Mouse (Mus musculus) megakaryocyte, embryonic 14.5 days (primary cell): ENCODE measurements around the gene Doc2g. TPM values are rescaled to one million over a fixed set of nuclear protein-coding genes. Genes with fewer than 3 reads are reported as not detected.
"Not testable (repeated sequence)": the region's sequence is repeated elsewhere in the genome, so short reads cannot be mapped to it uniquely, and the experiment has no call there.

ENCODE experiments used
- H3K27me3 ChIP-seq: replicated peaks from 2 replicates; pipeline ENCODE3; 2012; ENCODE audit warnings: inconsistent platforms
- H3K36me3 ChIP-seq: replicated peaks from 2 replicates; pipeline ENCODE3; 2012; ENCODE audit warnings: low read length, inconsistent platforms, mixed read lengths
- H3K4me1 ChIP-seq: 2 replicates; pipeline ENCODE4 v1.6.1; 2012; ENCODE audit warnings: inconsistent platforms
- H3K4me3 ChIP-seq: replicated peaks from 2 replicates; pipeline ENCODE3; 2012; ENCODE audit warnings: moderate library complexity, mild to moderate bottlenecking, inconsistent platforms
- H3K9me3 ChIP-seq: 2 replicates; pipeline ENCODE4 v1.6.1; 2012; ENCODE audit warnings: inconsistent platforms
- FLI1 ChIP-seq: IDR thresholded peaks from 2 replicates; pipeline ENCODE4 v1.6.1; 2012; ENCODE audit warnings: low read length, inconsistent platforms, mixed read lengths
- GATA1 ChIP-seq: IDR thresholded peaks from 3 replicates; pipeline ENCODE4 v1.6.1; 2012; ENCODE audit warnings: mixed read lengths, low read length, inconsistent platforms, borderline replicate concordance
- polyA plus RNA-seq: library from polyadenylated mRNA; stranded (reverse); fragments of >175 nt; gene quantifications from 2 replicates; pipeline ENCODE4 v1.2.3, GENCODE M21; 2012; ENCODE audit warnings: low replicate concordance; ENCODE audit not compliant: insufficient read depth

The Doc2g gene
- polyA plus RNA-seq, 1 experiment: 2.7 TPM

- Histone ChIP-seq H3K27me3 (no peaks in the 10 kb centered on the region), H3K4me1 (peaks cover 47% of the 10 kb centered on the region), H3K9me3 (peaks cover 9% of the 10 kb centered on the region; the same call in 1 of the 2 replicates), H3K4me3 (no peak overlapping the region), H3K36me3 (peaks cover 19% of the 10 kb centered on the region)
- TF ChIP-seq GATA1 (no peak), FLI1 (no peak)
These were observed 30.2 kb downstream of the Doc2g start for GRCm38 (mm10) chr19:4033298-4033697.

- Histone ChIP-seq H3K9me3 (0 out of 2 replicates have a peak, but pooled peaks cover 8% of the 10 kb centered on the region), H3K36me3 (peaks cover 19% of the 10 kb centered on the region), H3K4me1 (peaks cover 49% of the 10 kb centered on the region), H3K27me3 (no peaks in the 10 kb centered on the region), H3K4me3 (no peak overlapping the region)
- TF ChIP-seq GATA1: no peak
- TF ChIP-seq FLI1: no peak
These were observed 30.6 kb downstream of the Doc2g start for GRCm38 (mm10) chr19:4033742-4034141.

GRCm38 (mm10) chr19:4036327-4037045, 33.4 kb downstream of the Doc2g start:
- Histone ChIP-seq H3K9me3 (no peaks in the 10 kb centered on the region), H3K4me1 (peaks cover 60% of the 10 kb centered on the region), H3K36me3 (peaks cover 21% of the 10 kb centered on the region), H3K27me3 (no peaks in the 10 kb centered on the region), H3K4me3 (peak overlapping the region; percentile 83)
- TF ChIP-seq GATA1 (no peak), FLI1 (no peak)

- H3K36me3 ChIP-seq: peaks cover 21% of the 10 kb centered on the region
- H3K4me1 ChIP-seq: peaks cover 68% of the 10 kb centered on the region
- H3K4me3 ChIP-seq: peak overlapping the region; percentile 93
- H3K27me3 ChIP-seq, H3K9me3 ChIP-seq: not testable (repeated sequence)
These were observed 34.2 kb downstream of the Doc2g start for GRCm38 (mm10) chr19:4037154-4037787.

GRCm38 (mm10) chr19:4037788-4038232, 34.7 kb downstream of the Doc2g start, which contains the start of gene Gstp1:
TSS of gene Gstp1 (minus strand) at chr19:4037985.
- Histone ChIP-seq H3K36me3 (peaks cover 21% of the 10 kb centered on the region), H3K4me3 (peak within 1 kb of the TSS; percentile 93), H3K9me3 (no peaks in the 10 kb centered on the region), H3K4me1 (peaks cover 65% of the 10 kb centered on the region), H3K27me3 (no peaks in the 10 kb centered on the region)
- 0 out of 2 replicates have a peak, but pooled peaks have one; percentile 7 for TF ChIP-seq FLI1
- no peak for TF ChIP-seq GATA1

- H3K4me3 ChIP-seq, H3K9me3 ChIP-seq, H3K27me3 ChIP-seq: not testable (repeated sequence)
- peaks cover 70% of the 10 kb centered on the region for H3K4me1 ChIP-seq
- H3K36me3 ChIP-seq: peaks cover 10% of the 10 kb centered on the region
These were observed 37.8 kb downstream of the Doc2g start for GRCm38 (mm10) chr19:4040941-4041340.

GRCm38 (mm10) chr19:4041500-4041899, 38.4 kb downstream of the Doc2g start:
- not testable (repeated sequence) for H3K4me3 ChIP-seq, H3K36me3 ChIP-seq, H3K9me3 ChIP-seq, H3K27me3 ChIP-seq
- peaks cover 70% of the 10 kb centered on the region for H3K4me1 ChIP-seq

- Histone ChIP-seq H3K4me1 (peaks cover 71% of the 10 kb centered on the region), H3K4me3 (no peak overlapping the region), H3K9me3 (no peaks in the 10 kb centered on the region)
These were observed 39.0 kb downstream of the Doc2g start for GRCm38 (mm10) chr19:4042124-4042523.

GRCm38 (mm10) chr19:4044109-4044508, 41.0 kb downstream of the Doc2g start:
- not testable (repeated sequence) for H3K9me3 ChIP-seq, H3K27me3 ChIP-seq

More at GRCm38 (mm10) chr19:4042124-4042523, 39.0 kb downstream of the Doc2g start:
- TF ChIP-seq FLI1 (no peak), GATA1 (no peak)
- Histone ChIP-seq H3K36me3 (peaks cover 2% of the 10 kb centered on the region), H3K27me3 (no peaks in the 10 kb centered on the region)

GRCm38 (mm10) chr19:4045966-4046865, 43.1 kb downstream of the Doc2g start, which contains the start of gene Gstp2:
TSS of gene Gstp2 (minus strand) at chr19:4046023.
- Histone ChIP-seq H3K27me3 (peaks cover 4% of the 10 kb centered on the region), H3K36me3 (no peaks in the 10 kb centered on the region), H3K4me1 (peaks cover 57% of the 10 kb centered on the region), H3K4me3 (peak within 1 kb of the TSS; percentile 56), H3K9me3 (peaks cover 3% of the 10 kb centered on the region; the same call in 1 of the 2 replicates)
- no peak for TF ChIP-seq GATA1
- no peak for TF ChIP-seq FLI1

More at GRCm38 (mm10) chr19:4044109-4044508, 41.0 kb downstream of the Doc2g start:
- not testable (repeated sequence) for H3K4me3 ChIP-seq, H3K36me3 ChIP-seq
- H3K4me1 ChIP-seq: peaks cover 67% of the 10 kb centered on the region
